Mouse (Mus musculus) forebrain, embryonic 16.5 days (tissue): Measurements from ENCODE around the gene Wnt10b. TPM values are rescaled to one million over a fixed set of nuclear protein-coding genes. Genes with fewer than 3 reads are reported as not detected.
A peak's percentile ranks its signal among the peaks of the same experiment; 100 is the strongest.

Source experiments
- ATAC-seq: fragments of 200-750 bp; cut with Nextera tagmentation; 2 replicates; pipeline ENCODE4 v1.8.0; 2017; ENCODE audit warnings: mild to moderate bottlenecking, moderate library complexity
- H3K27ac ChIP-seq: fragments of 300-500 bp; sonication (generic); 2 replicates; pipeline ENCODE4 v1.5.1; 2014; ENCODE audit warnings: low read length, control low read depth
- H3K27me3 ChIP-seq: fragments of 300-500 bp; sonication (generic); replicated peaks from 2 replicates; pipeline ENCODE4 v1.6.1; 2014; ENCODE audit warnings: low read length; ENCODE audit not compliant: control insufficient read depth, insufficient read depth
- H3K36me3 ChIP-seq: fragments of 300-500 bp; sonication (generic); 2 replicates; pipeline ENCODE4 v1.6.1; 2014; ENCODE audit not compliant: control insufficient read depth, insufficient read depth
- H3K4me1 ChIP-seq: fragments of 300-500 bp; sonication (generic); replicated peaks from 2 replicates; pipeline ENCODE4 v1.6.1; 2014; ENCODE audit warnings: low read length; ENCODE audit not compliant: control insufficient read depth, insufficient read depth
- H3K4me2 ChIP-seq: fragments of 300-500 bp; sonication (generic); 2 replicates; pipeline ENCODE4 v1.6.1; 2014; ENCODE audit warnings: mild to moderate bottlenecking, low read length, control low read depth
- H3K4me3 ChIP-seq: fragments of 300-500 bp; sonication (generic); replicated peaks from 2 replicates; pipeline ENCODE4 v1.5.1; 2014; ENCODE audit warnings: mild to moderate bottlenecking, low read length, control low read depth
- H3K9ac ChIP-seq: fragments of 300-500 bp; sonication (generic); replicated peaks from 2 replicates; pipeline ENCODE4 v1.6.1; 2014; ENCODE audit warnings: low read depth, low read length, control low read depth
- H3K9me3 ChIP-seq: fragments of 300-500 bp; sonication (generic); 2 replicates; pipeline ENCODE4 v1.6.1; 2016; ENCODE audit warnings: low read length; ENCODE audit not compliant: control insufficient read depth
- WGBS: fragments of 180-500 bp; shearing (Covaris S2); extraction: QIAGEN DNeasy Blood & Tissue Kit; methylation state at CpG from one replicate; pipeline ENCODE4 v1.1.7; 2014; 5-methylcytosine and 5-hydroxymethylcytosine counted together
- polyA plus RNA-seq: library from polyadenylated mRNA; unstranded; fragments of >200 nt; fragmentation: Nextera tagmentation; extraction: Ambion mirVana; gene quantifications from 2 replicates; pipeline ENCODE4 v1.2.1, GENCODE M21; 2015

Wnt10b gene
- polyA plus RNA-seq, 1 experiment from 2014 or later: not detected

GRCm38 (mm10) chr15:98728366-98728765 lies 49.6 kb downstream of the Wnt10b start:
- Histone ChIP-seq H3K27me3 (peaks cover 11% of the 10 kb centered on the region), H3K9me3 (no peaks in the 10 kb centered on the region), H3K9ac (no peak overlapping the region), H3K27ac (no peak overlapping the region), H3K4me1 (peaks cover 15% of the 10 kb centered on the region), H3K36me3 (no peaks in the 10 kb centered on the region), H3K4me2 (peak overlapping the region; percentile 94), H3K4me3 (no peak overlapping the region)
- no peak for ATAC-seq
- WGBS: 43% methylated on average over 9 of the region's 9 CpGs

DNA sequence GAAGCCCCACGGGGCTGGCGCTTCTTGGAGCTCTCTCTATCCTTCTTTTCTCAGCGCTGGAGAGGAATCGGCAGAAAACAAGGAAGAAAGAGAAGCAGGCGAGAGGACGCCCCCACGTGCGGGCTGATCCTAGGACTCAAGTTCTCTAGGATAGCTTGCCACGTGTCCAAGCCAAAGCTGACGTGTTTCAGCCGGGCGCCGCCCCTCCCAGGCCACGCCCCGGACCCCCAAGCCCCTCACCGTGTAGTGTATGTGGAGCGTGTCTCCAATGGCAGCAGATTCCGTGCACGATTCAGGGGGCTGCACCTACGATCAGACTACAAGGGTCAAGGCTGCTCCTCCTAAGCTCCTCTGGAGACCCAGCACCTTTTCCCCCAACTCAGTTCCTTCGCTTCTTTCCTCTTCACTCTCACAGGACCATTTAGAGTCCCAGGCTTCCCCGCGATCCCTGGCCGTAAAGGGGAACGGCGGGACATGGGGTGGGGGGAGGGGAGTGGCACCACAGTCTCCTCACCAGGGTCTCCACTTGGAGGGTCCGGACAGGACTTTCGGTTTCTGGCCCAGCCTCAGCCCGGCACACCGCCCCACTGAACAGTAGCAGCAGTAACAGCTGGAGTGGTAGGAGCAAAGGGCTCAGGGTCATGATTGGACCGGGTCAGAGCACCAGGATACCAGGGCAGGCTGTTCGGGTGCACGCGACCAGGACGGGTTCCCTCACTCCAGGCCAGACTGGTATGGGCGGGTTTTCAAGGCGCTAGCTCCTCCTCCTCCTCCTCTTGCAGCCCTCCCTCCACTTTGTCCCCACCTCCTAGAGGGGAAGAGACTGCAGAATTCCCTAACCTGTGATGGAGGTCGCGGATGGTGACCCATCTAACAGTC lies 50.3 kb downstream of the Wnt10b start, which contains the start of gene Fkbp11:
TSS of gene Fkbp11 (minus strand) at position 756 of the 879 bp plus-strand sequence.
- Histone ChIP-seq H3K4me3 (peak within 1 kb of the TSS; percentile 46), H3K4me1 (peaks cover 19% of the 10 kb centered on the region), H3K36me3 (no peaks in the 10 kb centered on the region), H3K27me3 (peaks cover 11% of the 10 kb centered on the region), H3K9me3 (no peaks in the 10 kb centered on the region), H3K9ac (peak within 1 kb of the TSS; percentile 54), H3K4me2 (peak within 1 kb of the TSS; percentile 94), H3K27ac (no peak within 1 kb of the TSS)
- peak; percentile 80 for ATAC-seq
- WGBS: under 1% methylated on average over 39 of the region's 39 CpGs

- no peak for ATAC-seq
- Histone ChIP-seq H3K9ac (no peak overlapping the region), H3K27ac (no peak overlapping the region), H3K4me1 (peaks cover 29% of the 10 kb centered on the region), H3K27me3 (peaks cover 11% of the 10 kb centered on the region), H3K4me3 (no peak overlapping the region; the same call in none of the 2 replicates), H3K9me3 (no peaks in the 10 kb centered on the region), H3K36me3 (no peaks in the 10 kb centered on the region), H3K4me2 (peak overlapping the region; percentile 94)
- WGBS: 48% methylated on average over 7 of the region's 7 CpGs
These were observed 51.2 kb downstream of the Wnt10b start for GRCm38 (mm10) chr15:98726746-98727145.

DNA sequence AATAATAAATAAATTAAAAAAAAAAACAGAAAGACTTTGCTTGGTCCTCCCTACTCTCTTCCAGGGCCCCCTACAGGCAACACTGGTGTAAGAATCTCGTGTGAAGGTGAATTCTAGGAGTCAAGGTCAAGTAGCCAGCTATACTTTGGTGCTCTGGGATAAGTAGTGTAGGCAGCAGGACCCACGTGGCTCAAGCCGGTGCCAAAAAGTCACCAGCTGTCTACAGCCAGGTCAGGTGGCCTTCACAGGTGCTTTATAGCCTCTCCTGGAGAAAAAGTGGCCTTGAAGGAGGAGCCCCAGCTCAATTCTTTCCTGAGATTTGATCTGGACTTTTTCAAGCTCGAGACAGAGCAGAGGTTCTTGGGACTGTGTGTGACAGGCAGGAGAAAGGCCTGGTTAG lies 51.9 kb downstream of the Wnt10b start:
- Histone ChIP-seq H3K9me3 (no peaks in the 10 kb centered on the region), H3K27ac (no peak overlapping the region), H3K4me2 (no peak overlapping the region), H3K4me3 (no peak overlapping the region), H3K27me3 (peaks cover 11% of the 10 kb centered on the region), H3K9ac (no peak overlapping the region), H3K4me1 (peaks cover 31% of the 10 kb centered on the region), H3K36me3 (no peaks in the 10 kb centered on the region)
- WGBS: 78% methylated on average over 4 of the region's 4 CpGs
- ATAC-seq: no peak

- H3K4me3 ChIP-seq: no peak overlapping the region
- H3K27ac ChIP-seq: no peak overlapping the region
- H3K4me2 ChIP-seq: no peak overlapping the region
- H3K36me3 ChIP-seq: no peaks in the 10 kb centered on the region
- ATAC-seq: no peak
- H3K9me3 ChIP-seq: no peaks in the 10 kb centered on the region
- peaks cover 11% of the 10 kb centered on the region for H3K27me3 ChIP-seq
- peaks cover 31% of the 10 kb centered on the region for H3K4me1 ChIP-seq
- 39% methylated on average over 19 of the region's 19 CpGs for WGBS
- no peak overlapping the region for H3K9ac ChIP-seq
These were observed 53.5 kb downstream of the Wnt10b start for GRCm38 (mm10) chr15:98724441-98724840.

- Histone ChIP-seq H3K9me3 (no peaks in the 10 kb centered on the region), H3K4me3 (no peak overlapping the region), H3K9ac (no peak overlapping the region), H3K36me3 (no peaks in the 10 kb centered on the region), H3K27me3 (peaks cover 6% of the 10 kb centered on the region), H3K27ac (no peak overlapping the region), H3K4me2 (peak overlapping the region; percentile 26; the same call in 1 of the 2 replicates), H3K4me1 (peaks cover 30% of the 10 kb centered on the region)
- 61% methylated on average over 14 of the region's 14 CpGs for WGBS
- ATAC-seq: no peak
These were observed 55.1 kb downstream of the Wnt10b start for GRCm38 (mm10) chr15:98722854-98723253.

DNA sequence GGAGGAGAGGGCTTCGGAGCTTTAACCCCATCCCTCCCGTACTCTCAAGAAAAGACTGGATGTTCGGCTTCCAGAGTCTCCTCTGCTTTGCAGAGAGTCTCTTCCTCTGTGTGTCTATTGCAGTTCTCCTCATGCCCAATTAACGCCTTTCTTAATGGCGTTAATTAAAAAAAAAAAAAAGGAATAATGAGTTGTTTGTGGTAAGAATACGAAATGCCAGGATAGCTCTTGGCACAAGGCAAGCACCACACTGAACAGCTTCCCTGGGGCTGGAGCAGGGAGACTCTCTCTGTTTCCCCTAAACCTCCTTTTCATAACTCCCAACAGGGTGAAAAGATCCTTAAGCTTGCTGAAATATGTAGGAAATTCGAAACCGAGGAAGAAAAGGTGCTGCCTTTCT lies 55.8 kb downstream of the Wnt10b start:
- 20% methylated on average over 8 of the region's 8 CpGs for WGBS
- Histone ChIP-seq H3K36me3 (no peaks in the 10 kb centered on the region), H3K9ac (no peak overlapping the region), H3K4me3 (no peak overlapping the region), H3K9me3 (no peaks in the 10 kb centered on the region), H3K27ac (0 out of 2 replicates have a peak overlapping the region, but pooled peaks have one; percentile 15), H3K4me1 (peaks cover 23% of the 10 kb centered on the region), H3K27me3 (peaks cover 6% of the 10 kb centered on the region), H3K4me2 (peak overlapping the region; percentile 26)
- ATAC-seq: peak; percentile 31; the same call in 1 of the 2 replicates

Other genes starting within 250 kb of the Wnt10b start
- gene Kansl2, start 243.9 kb downstream of the Wnt10b start, polyA plus RNA-seq: 130 and 141 TPM in 2 replicates
- gene Ccnt1, start 207.2 kb downstream of the Wnt10b start, polyA plus RNA-seq: 74.5 and 78.4 TPM in 2 replicates
- 0.56 TPM in 1 of 2 replicates, not detected in the other for gene 4930415O20Rik, start 207.1 kb downstream of the Wnt10b start, polyA plus RNA-seq
- gene Adcy6, start 168.1 kb downstream of the Wnt10b start, polyA plus RNA-seq: 11.2 and 16.1 TPM in 2 replicates
- 138 and 168 TPM in 2 replicates for gene Cacnb3, start 147.3 kb downstream of the Wnt10b start, polyA plus RNA-seq
- 17.6 and 25.5 TPM in 2 replicates for gene Ddx23, start 115.3 kb downstream of the Wnt10b start, polyA plus RNA-seq
- 15.5 and 16.4 TPM in 2 replicates for gene Rnd1, start 100.7 kb downstream of the Wnt10b start, polyA plus RNA-seq
- gene Ccdc65, start 69.9 kb downstream of the Wnt10b start, polyA plus RNA-seq: 2.9 and 4.2 TPM in 2 replicates
- 3.7 and 5.7 TPM in 2 replicates for gene Fkbp11, start 50.0 kb downstream of the Wnt10b start, polyA plus RNA-seq
- gene Arf3, start 14.9 kb downstream of the Wnt10b start, polyA plus RNA-seq: 82.6 and 99.9 TPM in 2 replicates
- gene Wnt1, start 11.7 kb upstream of the Wnt10b start, polyA plus RNA-seq: 0.10 and 0.42 TPM in 2 replicates
- 0.46 and 0.58 TPM in 2 replicates for gene Ddn, start 31.3 kb upstream of the Wnt10b start, polyA plus RNA-seq
- 79.5 and 89.2 TPM in 2 replicates for gene Prkag1, start 53.4 kb upstream of the Wnt10b start, polyA plus RNA-seq
- gene Kmt2d, start 93.1 kb upstream of the Wnt10b start, polyA plus RNA-seq: 11.0 and 12.8 TPM in 2 replicates
- 51.2 and 52.7 TPM in 2 replicates for gene Rhebl1, start 116.4 kb upstream of the Wnt10b start, polyA plus RNA-seq
- gene Dhh, start 120.4 kb upstream of the Wnt10b start, polyA plus RNA-seq: 0.65 and 0.66 TPM in 2 replicates
- gene Lmbr1l, start 140.1 kb upstream of the Wnt10b start, polyA plus RNA-seq: 43.0 and 54.9 TPM in 2 replicates
- gene Tuba1b, start 156.4 kb upstream of the Wnt10b start, polyA plus RNA-seq: 1,178 and 1,185 TPM in 2 replicates
- not detected in 2 replicates for gene Gm49450, start 175.4 kb upstream of the Wnt10b start, polyA plus RNA-seq
- 16,411 and 16,831 TPM in 2 replicates for gene Tuba1a, start 175.6 kb upstream of the Wnt10b start, polyA plus RNA-seq